Mouse (Mus musculus) adrenal gland, postnatal 0 days (tissue): ENCODE data around the gene Pex5l. TPM values are rescaled to one million over a fixed set of nuclear protein-coding genes. Genes with fewer than 3 reads are reported as not detected.

ENCODE experiments used
- polyA plus RNA-seq: library from polyadenylated mRNA; unstranded; fragments of >200 nt; fragmentation: Nextera tagmentation; extraction: Ambion mirVana; gene quantifications from 2 replicates; pipeline ENCODE4 v1.2.1, GENCODE M21; 2015

Pex5l gene
- polyA plus RNA-seq: 0.87 and 1.5 TPM in 2 replicates

DNA sequence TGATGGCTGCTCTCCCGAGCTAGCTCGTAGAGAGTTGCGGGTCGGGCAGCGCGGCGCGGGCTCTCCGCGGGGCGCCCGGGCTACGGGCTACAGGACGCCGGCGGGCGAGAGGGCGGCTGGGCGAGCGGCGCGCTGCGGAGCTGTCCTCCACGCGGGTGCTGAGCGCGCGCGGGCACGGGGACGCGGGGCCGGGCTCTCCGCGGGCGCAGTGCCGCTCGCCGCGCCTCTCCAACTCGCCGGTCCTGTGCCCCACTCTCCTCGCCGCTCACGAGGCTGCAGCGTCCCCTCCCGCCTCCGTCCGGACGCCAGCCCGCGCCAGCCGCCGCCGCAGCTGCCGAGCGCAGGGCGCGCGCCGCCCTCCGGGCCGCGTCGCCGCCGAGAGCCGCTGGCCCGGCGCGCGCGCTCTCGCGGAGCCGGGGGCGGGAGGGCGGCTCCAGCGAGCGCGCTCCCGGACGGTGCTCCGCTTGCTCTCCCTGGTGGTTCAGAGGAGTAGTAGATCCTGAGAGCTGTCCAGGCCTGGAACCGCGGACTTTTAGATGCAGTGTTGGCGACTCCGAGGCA is at the start of gene Pex5l:
TSS of gene Pex5l (minus strand) at position 347 of the 561 bp plus-strand sequence.

